Mouse (Mus musculus): ENCODE measurements around the gene Zfp934.
"Not testable (repeated sequence)": the region's sequence is repeated elsewhere in the genome, so short reads cannot be mapped to it uniquely, and the experiment has no call there.

DNA sequence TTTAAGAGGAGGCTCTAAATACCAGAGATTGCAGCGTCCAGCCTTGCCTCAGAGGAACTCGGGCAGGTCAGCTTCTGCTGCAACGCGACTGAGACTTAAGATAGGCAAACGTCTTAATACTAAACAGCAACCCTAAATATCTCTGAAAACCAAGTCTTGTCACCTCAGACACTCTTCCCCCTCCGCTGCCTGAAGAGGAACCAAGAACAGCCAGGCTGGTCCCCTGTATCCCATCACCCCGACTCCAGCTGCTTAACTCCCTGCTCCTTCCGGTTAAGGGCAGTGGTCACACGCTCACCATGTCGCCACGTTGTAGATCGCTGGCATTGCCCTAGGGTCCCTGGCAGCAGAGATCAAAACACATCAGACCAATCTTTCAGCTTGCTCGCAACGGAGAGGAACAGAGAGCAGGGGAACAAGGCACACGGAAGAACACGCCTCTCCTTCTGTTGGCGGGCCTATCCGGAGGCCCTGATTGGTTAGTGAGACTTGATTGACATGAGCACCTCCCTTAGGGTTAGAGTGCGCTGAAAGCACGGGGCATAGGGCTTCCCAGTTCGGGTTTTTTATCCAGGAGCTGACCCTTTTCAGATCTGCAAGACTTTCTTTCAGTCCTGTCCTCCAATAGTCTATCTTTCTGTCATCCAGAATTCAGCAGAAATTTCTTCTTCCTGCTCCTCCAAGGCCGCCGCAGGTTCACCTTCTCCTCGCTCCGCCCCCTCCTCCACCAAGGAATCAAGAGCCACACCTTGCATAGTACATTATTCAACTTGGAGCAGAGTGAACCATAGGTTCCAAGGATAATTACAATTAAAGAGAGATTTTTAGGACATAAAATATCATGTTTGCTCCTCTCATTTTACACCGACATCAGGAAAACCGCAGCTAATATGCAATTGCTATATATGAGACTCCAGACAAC is 12.5 kb downstream of the Zfp934 start, which contains the start of gene Zfp935:
- TF ChIP-seq CTCF (IDR thresholded peaks at IDR 0.05; ENCODE audit: low read depth, low read length); POLR2A (IDR thresholded peaks at IDR 0.05; ENCODE audit: insufficient read depth, low read length): not testable (repeated sequence)
